Mouse (Mus musculus) c-Kit-positive CD71-positive TER-119-positive erythroid progenitor cells, embryonic 14.5 days (primary cell): ENCODE data around the gene Krtap9-3.
"Not testable (repeated sequence)": the region's sequence is repeated elsewhere in the genome, so short reads cannot be mapped to it uniquely, and the experiment has no call there.

Experiments
- DNase-seq: peaks from one replicate; pipeline ENCODE4 v3.0.0-alpha.2; 2013; ENCODE audit warnings: low spot score

Gene Krtap9-3

GRCm38 (mm10) chr11:99597742-99598141, at the start of gene Krtap9-3:
TSS of gene Krtap9-3 (minus strand) at chr11:99598105.
- not testable (repeated sequence) for DNase-seq

GRCm38 (mm10) chr11:99646444-99646843, 48.5 kb upstream of the Krtap9-3 start:
- DNase-seq, result no peak

GRCm38 (mm10) chr11:99644351-99644750, 46.4 kb upstream of the Krtap9-3 start:
- no peak for DNase-seq

- not testable (repeated sequence) for DNase-seq
These were observed 45.8 kb upstream of the Krtap9-3 start, which contains the start of gene Krtap4-7 for GRCm38 (mm10) chr11:99643635-99644139. TSS of gene Krtap4-7 (minus strand) at chr11:99644089.

- DNase-seq, result no peak
These were observed 43.0 kb upstream of the Krtap9-3 start for GRCm38 (mm10) chr11:99640926-99641325.

- DNase-seq, result no peak
These were observed 39.2 kb upstream of the Krtap9-3 start for GRCm38 (mm10) chr11:99637086-99637485.

GRCm38 (mm10) chr11:99634653-99635134, 36.8 kb upstream of the Krtap9-3 start, which contains the start of gene Krtap4-2:
TSS of gene Krtap4-2 (minus strand) at chr11:99635084.
- no peak for DNase-seq

- DNase-seq, result no peak
These were observed 35.4 kb upstream of the Krtap9-3 start for GRCm38 (mm10) chr11:99633293-99633692.

- no peak for DNase-seq
These were observed 33.0 kb upstream of the Krtap9-3 start for GRCm38 (mm10) chr11:99630890-99631289.

- no peak for DNase-seq
These were observed 30.2 kb upstream of the Krtap9-3 start, which contains the start of gene Krtap4-1 for GRCm38 (mm10) chr11:99628138-99628537. TSS of gene Krtap4-1 (minus strand) at chr11:99628238.

GRCm38 (mm10) chr11:99620335-99620734, 22.4 kb upstream of the Krtap9-3 start, which contains the start of gene Gm11562:
TSS of gene Gm11562 (minus strand) at chr11:99620435.
- DNase-seq, result no peak

GRCm38 (mm10) chr11:99614796-99615363, 17.0 kb upstream of the Krtap9-3 start, which contains the start of gene Krtap2-4:
TSS of gene Krtap2-4 (minus strand) at chr11:99614846.
- no peak for DNase-seq

- not testable (repeated sequence) for DNase-seq
These were observed 12.2 kb upstream of the Krtap9-3 start, which contains the start of gene Gm11937 for GRCm38 (mm10) chr11:99610089-99610488. TSS of gene Gm11937 (minus strand) at chr11:99610189.

- no peak for DNase-seq
These were observed 11.2 kb upstream of the Krtap9-3 start for GRCm38 (mm10) chr11:99609126-99609525.

GRCm38 (mm10) chr11:99603208-99603607, 5.3 kb upstream of the Krtap9-3 start, which contains the start of gene Gm11938:
TSS of gene Gm11938 (minus strand) at chr11:99603308.
- DNase-seq, result not testable (repeated sequence)

- DNase-seq, result no peak
These were observed 6.9 kb downstream of the Krtap9-3 start, which contains the start of gene Krtap1-3 for GRCm38 (mm10) chr11:99590981-99591380. TSS of gene Krtap1-3 (minus strand) at chr11:99591339.

- no peak for DNase-seq
These were observed 12.8 kb downstream of the Krtap9-3 start for GRCm38 (mm10) chr11:99585096-99585495.

- no peak for DNase-seq
These were observed 14.6 kb downstream of the Krtap9-3 start, which contains the start of gene Krtap1-4 for GRCm38 (mm10) chr11:99583245-99583704. TSS of gene Krtap1-4 (minus strand) at chr11:99583654.

- DNase-seq, result no peak
These were observed 16.3 kb downstream of the Krtap9-3 start for GRCm38 (mm10) chr11:99581564-99581963.

- DNase-seq, result no peak
These were observed 16.9 kb downstream of the Krtap9-3 start for GRCm38 (mm10) chr11:99581051-99581450.

GRCm38 (mm10) chr11:99580636-99581035, 17.3 kb downstream of the Krtap9-3 start, which contains the start of gene Krtap1-5:
TSS of gene Krtap1-5 (minus strand) at chr11:99581016.
- DNase-seq, result no peak

GRCm38 (mm10) chr11:99574106-99574505, 23.8 kb downstream of the Krtap9-3 start:
- peak; percentile 19 for DNase-seq

GRCm38 (mm10) chr11:99573164-99573563, 24.7 kb downstream of the Krtap9-3 start:
- DNase-seq, result no peak
